Mouse (Mus musculus): ENCODE results near the gene Phc2. TPM values are rescaled to one million over a fixed set of nuclear protein-coding genes. Genes with fewer than 3 reads are reported as not detected.
A peak's percentile ranks its signal among the peaks of the same experiment; 100 is the strongest.

Gene Phc2
- polyA plus RNA-seq, 1 experiment: 83.8 TPM

DNA sequence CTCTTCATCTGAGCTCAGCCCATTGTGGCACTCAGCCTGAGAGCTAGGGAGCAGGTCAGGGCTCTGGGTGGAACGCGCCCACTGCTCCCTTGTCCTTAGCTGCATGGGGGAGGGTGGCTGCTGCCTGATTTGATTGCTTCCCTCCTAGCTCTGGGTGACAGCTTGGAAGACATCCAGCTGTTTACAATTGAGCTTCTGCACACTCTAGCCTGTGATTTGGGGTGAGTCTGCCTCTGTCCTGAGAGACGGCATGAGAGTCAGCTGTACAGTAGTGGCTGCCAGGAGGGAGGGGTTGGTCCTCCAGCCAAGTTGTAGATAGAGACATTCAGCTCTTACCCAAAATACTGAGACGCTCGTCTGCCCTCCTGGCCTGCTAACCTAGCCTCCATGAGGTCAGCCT lies 79.7 kb downstream of the Phc2 start:
- Histone ChIP-seq H3K4me1 (ENCODE audit: control insufficient read depth, insufficient read depth, insufficient read length, low read length) (peaks cover 31% of the 10 kb centered on the region), H3K4me3 (ENCODE audit: low read depth, low read length) (no peak overlapping the region), H3K36me3 (ENCODE audit: control insufficient read depth, insufficient read depth, low read length) (peaks cover 2% of the 10 kb centered on the region; the same call in 1 of the 2 replicates), H3K27me3 (ENCODE audit: control insufficient read depth, insufficient read depth, low read length) (no peaks in the 10 kb centered on the region), H3K27ac (ENCODE audit: insufficient read depth, low read depth, low read length) (peak overlapping the region; percentile 44; the same call in 1 of the 2 replicates)
- TF ChIP-seq POLR2A (IDR thresholded peaks at IDR 0.05; ENCODE audit: low read depth, low read length): no peak
- no peak for TF ChIP-seq CTCF (IDR thresholded peaks at IDR 0.05; ENCODE audit: extremely low read depth, insufficient read length, insufficient replicate concordance, low read depth, low read length)
- 8% methylated on average over 5 of the region's 5 CpGs for WGBS

DNA sequence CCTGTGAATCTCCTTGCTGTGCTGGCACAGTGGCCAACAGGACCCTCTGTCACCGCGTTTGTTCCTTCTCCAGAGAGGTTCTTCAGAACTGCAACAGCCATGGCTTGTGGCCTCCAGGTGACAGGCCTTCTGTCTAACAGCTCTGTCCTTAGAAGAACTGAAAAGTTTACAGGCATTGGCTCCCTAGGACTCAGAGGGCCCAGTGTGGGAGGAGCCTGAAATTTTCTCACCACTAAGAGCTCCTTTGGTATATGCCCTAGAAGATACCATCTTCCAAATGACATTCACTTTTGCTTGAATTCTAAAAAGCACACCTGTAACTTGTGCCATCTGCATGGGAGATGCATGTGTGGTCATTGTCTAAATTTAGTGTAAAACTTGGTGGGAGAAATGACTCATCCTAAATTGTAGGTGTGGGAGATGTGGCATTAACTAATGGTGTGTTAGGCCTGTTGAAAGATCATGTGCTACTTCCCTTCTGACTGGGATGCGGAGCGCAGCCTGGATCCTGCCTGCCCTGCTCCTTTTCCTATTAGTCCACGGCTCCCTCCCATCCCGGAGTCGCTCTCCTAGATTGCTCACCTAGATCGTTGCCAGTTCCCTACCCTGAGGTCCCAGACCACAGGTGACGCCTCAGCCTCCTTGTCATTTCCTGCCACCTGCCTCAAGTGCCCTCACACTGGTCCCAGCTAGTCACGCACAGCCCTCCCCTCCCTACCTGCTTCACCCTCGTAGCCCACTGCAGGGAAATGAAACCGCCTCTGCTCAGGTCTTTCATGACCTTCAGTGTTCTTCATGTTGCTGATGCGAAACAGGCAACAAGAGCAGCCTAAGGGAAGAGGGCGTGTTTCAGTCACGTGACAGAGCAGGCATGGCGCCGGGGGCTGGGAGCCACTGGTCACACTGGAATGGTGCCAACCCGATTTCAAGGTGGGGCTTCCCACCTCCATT lies 80.5 kb downstream of the Phc2 start:
- TF ChIP-seq CTCF (IDR thresholded peaks at IDR 0.05; ENCODE audit: extremely low read depth, insufficient read length, insufficient replicate concordance, low read depth, low read length) (no peak), POLR2A (IDR thresholded peaks at IDR 0.05; ENCODE audit: low read depth, low read length) (no peak)
- H3K4me1 ChIP-seq (ENCODE audit: control insufficient read depth, insufficient read depth, insufficient read length, low read length): peaks cover 28% of the 10 kb centered on the region

DNA sequence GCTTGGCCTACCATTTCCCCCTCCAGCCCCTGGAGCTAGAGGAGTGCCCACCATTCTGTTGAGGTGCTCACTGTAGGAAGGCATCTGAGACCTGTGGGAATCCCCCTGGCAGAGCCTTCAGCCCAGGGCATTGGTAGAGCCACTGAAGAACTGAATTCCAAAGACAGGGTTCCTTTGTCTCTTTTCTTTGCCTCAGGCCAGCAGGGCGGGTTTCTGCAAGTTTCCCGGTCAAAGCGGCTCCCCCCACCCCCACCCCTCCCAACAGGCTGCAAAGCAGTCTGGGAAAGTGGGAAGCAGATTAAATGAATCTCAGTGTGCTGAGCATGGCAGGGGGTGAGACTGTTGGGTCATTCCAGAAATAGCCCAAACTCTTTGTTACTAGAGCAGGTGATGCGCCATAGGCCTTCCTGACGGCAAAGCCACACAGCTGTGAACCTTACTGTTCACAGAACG lies 82.7 kb downstream of the Phc2 start:
- Histone ChIP-seq H3K4me1 (ENCODE audit: control insufficient read depth, insufficient read depth, insufficient read length, low read length) (peaks cover 31% of the 10 kb centered on the region), H3K4me3 (ENCODE audit: low read depth, low read length) (no peak overlapping the region), H3K36me3 (ENCODE audit: control insufficient read depth, insufficient read depth, low read length) (no peaks in the 10 kb centered on the region), H3K27ac (ENCODE audit: insufficient read depth, low read depth, low read length) (no peak overlapping the region), H3K27me3 (ENCODE audit: control insufficient read depth, insufficient read depth, low read length) (no peaks in the 10 kb centered on the region)
- no peak for TF ChIP-seq POLR2A (IDR thresholded peaks at IDR 0.05; ENCODE audit: low read depth, low read length)
- no peak for TF ChIP-seq CTCF (IDR thresholded peaks at IDR 0.05; ENCODE audit: extremely low read depth, insufficient read length, insufficient replicate concordance, low read depth, low read length)
- WGBS: 58% methylated on average over 6 of the region's 6 CpGs

More for the DNA sequence above, 80.5 kb downstream of the Phc2 start:
- no peaks in the 10 kb centered on the region for H3K27me3 ChIP-seq (ENCODE audit: control insufficient read depth, insufficient read depth, low read length)
- H3K27ac ChIP-seq (ENCODE audit: insufficient read depth, low read depth, low read length): no peak overlapping the region
- H3K36me3 ChIP-seq (ENCODE audit: control insufficient read depth, insufficient read depth, low read length): peaks cover 2% of the 10 kb centered on the region; the same call in 1 of the 2 replicates
- H3K4me3 ChIP-seq (ENCODE audit: low read depth, low read length): no peak overlapping the region
- WGBS: 57% methylated on average over 18 of the region's 18 CpGs

DNA sequence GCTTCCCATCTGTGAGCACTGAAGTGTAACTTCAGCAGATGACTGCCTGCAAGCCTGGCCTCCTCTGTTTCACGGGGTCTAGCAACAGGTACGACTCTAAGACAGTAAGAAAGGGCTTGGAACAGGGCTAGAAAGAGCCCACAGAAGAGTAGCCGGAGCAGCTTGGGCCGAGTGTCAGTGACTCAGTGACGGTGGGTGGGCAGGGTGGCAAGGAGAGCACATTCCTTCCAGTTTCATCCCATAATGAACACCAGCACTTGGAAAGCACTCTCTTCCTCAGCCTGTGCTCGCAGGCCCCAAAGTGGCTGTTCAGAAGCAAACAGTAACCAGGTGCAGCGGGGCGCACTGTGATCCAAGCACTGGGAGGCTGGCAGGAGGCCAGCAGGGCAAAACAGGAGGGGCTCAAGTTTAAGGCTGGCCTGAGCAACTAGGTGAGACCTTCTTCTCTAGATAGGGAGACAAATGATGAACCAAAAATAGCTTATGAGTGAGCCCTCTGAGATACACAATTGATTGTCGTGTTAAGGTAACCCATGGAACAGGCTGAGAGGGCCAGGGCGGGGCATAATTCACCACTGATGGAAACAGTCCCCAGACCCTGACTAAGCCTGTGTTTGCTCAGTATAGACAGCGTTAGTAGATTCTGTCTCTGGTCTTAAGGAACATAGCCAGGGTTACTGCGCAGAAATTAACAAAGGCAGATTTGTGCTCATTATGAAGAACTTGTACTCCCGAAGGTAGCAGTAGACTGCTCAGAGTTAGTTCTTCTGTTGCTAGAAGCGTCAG lies 83.5 kb downstream of the Phc2 start:
- Histone ChIP-seq H3K27me3 (ENCODE audit: control insufficient read depth, insufficient read depth, low read length) (no peaks in the 10 kb centered on the region), H3K36me3 (ENCODE audit: control insufficient read depth, insufficient read depth, low read length) (no peaks in the 10 kb centered on the region), H3K4me1 (ENCODE audit: control insufficient read depth, insufficient read depth, insufficient read length, low read length) (peaks cover 31% of the 10 kb centered on the region), H3K27ac (ENCODE audit: insufficient read depth, low read depth, low read length) (no peak overlapping the region), H3K4me3 (ENCODE audit: low read depth, low read length) (no peak overlapping the region)
- 55% methylated on average over 14 of the region's 14 CpGs for WGBS
- TF ChIP-seq POLR2A (IDR thresholded peaks at IDR 0.05; ENCODE audit: low read depth, low read length): no peak
- TF ChIP-seq CTCF (IDR thresholded peaks at IDR 0.05; ENCODE audit: extremely low read depth, insufficient read length, insufficient replicate concordance, low read depth, low read length): no peak

DNA sequence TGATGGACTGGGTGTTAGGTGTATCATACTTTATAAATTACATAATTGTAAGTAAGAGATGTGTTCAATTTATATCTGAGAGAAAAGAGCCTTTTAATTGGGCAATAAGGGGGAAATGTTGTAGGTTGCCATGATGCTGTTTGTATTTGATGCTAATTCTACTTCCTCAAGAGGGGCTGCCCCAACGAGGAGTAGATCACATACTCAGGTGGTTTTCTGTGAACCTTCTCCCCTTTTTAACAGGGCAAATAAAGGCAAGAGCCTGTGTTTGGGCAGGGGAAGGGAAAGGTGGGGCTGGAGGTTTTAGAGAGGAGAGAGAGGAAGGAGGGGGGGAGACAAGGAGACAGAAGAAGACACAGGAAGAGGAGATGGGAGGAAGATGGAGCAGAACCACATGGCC lies 86.4 kb downstream of the Phc2 start:
- Histone ChIP-seq H3K27ac (ENCODE audit: insufficient read depth, low read depth, low read length) (no peak overlapping the region), H3K27me3 (ENCODE audit: control insufficient read depth, insufficient read depth, low read length) (no peaks in the 10 kb centered on the region), H3K4me1 (ENCODE audit: control insufficient read depth, insufficient read depth, insufficient read length, low read length) (peaks cover 8% of the 10 kb centered on the region), H3K36me3 (ENCODE audit: control insufficient read depth, insufficient read depth, low read length) (peaks cover 23% of the 10 kb centered on the region), H3K4me3 (ENCODE audit: low read depth, low read length) (no peak overlapping the region)
- TF ChIP-seq POLR2A (IDR thresholded peaks at IDR 0.05; ENCODE audit: low read depth, low read length): no peak
- TF ChIP-seq CTCF (IDR thresholded peaks at IDR 0.05; ENCODE audit: extremely low read depth, insufficient read length, insufficient replicate concordance, low read depth, low read length): no peak
- WGBS: 27% methylated on average over 1 of the region's 1 CpGs

DNA sequence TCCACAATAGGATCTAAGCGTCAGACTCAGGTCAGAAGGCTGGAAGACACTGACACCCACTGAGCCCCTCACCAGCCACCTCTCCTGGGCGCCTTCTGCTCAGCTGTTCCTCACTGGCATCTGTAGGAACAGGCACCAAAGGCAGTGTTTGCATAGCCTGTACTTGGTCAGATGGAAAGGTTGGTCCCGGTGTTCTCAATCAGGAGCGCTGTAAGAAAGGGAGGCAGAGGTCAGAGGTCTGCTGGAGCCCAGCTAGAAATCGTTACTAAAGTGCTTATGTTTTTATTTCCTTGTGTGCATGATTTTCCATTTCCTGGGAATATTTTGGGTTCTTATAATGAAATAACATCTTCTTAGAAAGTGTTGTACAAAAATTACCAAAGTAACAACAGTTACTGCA lies 87.4 kb downstream of the Phc2 start:
- peaks cover 34% of the 10 kb centered on the region for H3K36me3 ChIP-seq (ENCODE audit: control insufficient read depth, insufficient read depth, low read length)
- peaks cover 8% of the 10 kb centered on the region for H3K4me1 ChIP-seq (ENCODE audit: control insufficient read depth, insufficient read depth, insufficient read length, low read length)
- no peak overlapping the region for H3K27ac ChIP-seq (ENCODE audit: insufficient read depth, low read depth, low read length)
- H3K4me3 ChIP-seq (ENCODE audit: low read depth, low read length): no peak overlapping the region
- no peaks in the 10 kb centered on the region for H3K27me3 ChIP-seq (ENCODE audit: control insufficient read depth, insufficient read depth, low read length)
- no peak for TF ChIP-seq POLR2A (IDR thresholded peaks at IDR 0.05; ENCODE audit: low read depth, low read length)
- TF ChIP-seq CTCF (IDR thresholded peaks at IDR 0.05; ENCODE audit: extremely low read depth, insufficient read length, insufficient replicate concordance, low read depth, low read length): no peak
- WGBS: 52% methylated on average over 5 of the region's 5 CpGs

All from small intestine, adult 2 months (tissue).